Mouse (Mus musculus): ENCODE measurements around the gene Dscam.

GRCm38 (mm10) chr16:96634097-96634790, 536.3 kb downstream of the Dscam start:
- TF ChIP-seq CTCF (IDR thresholded peaks at IDR 0.05; ENCODE audit: low read depth, low read length) (no peak), POLR2A (IDR thresholded peaks at IDR 0.05; ENCODE audit: insufficient read depth, low read length) (no peak)
